Mouse (Mus musculus) CH12.LX (cell line): ENCODE measurements around the gene Rab11fip5. TPM values are rescaled to one million over a fixed set of nuclear protein-coding genes. Genes with fewer than 3 reads are reported as not detected.

Experiments used
- DNase-seq: peaks from one replicate; pipeline ENCODE4 v3.0.0-alpha.2; 2013; ENCODE audit errors: extremely low read depth
- H3K27ac ChIP-seq: 2 replicates; pipeline ENCODE4 v1.5.1; 2012; ENCODE audit warnings: low read depth, mild to moderate bottlenecking, control low read depth, moderate library complexity; ENCODE audit not compliant: insufficient read depth
- H3K27me3 ChIP-seq: replicated peaks from 2 replicates; pipeline ENCODE3; 2012; ENCODE audit warnings: inconsistent platforms
- H3K36me3 ChIP-seq, 2 experiments: replicated peaks in 1 of 2; 2 replicates each; pipeline versions ENCODE3 to v1.6.1; 2012; ENCODE audit warnings: inconsistent platforms in 1 of 2, low read length in 1 of 2, mild to moderate bottlenecking in 1 of 2, mixed read lengths in 1 of 2, moderate library complexity in 1 of 2; ENCODE audit not compliant: control insufficient read depth in 1 of 2, insufficient read depth in 1 of 2
- H3K4me1 ChIP-seq, 2 experiments: 2 replicates each; pipeline ENCODE4 v1.6.1; 2012; ENCODE audit warnings: inconsistent platforms in 1 of 2, moderate library complexity in 1 of 2; ENCODE audit not compliant: insufficient read depth in 2 of 2, control insufficient read depth in 1 of 2
- H3K4me2 ChIP-seq: 2 replicates; pipeline ENCODE4 v1.6.1; 2012; ENCODE audit warnings: low read depth, mild to moderate bottlenecking, control low read depth; ENCODE audit not compliant: poor library complexity, insufficient read depth, severe bottlenecking
- H3K4me3 ChIP-seq, 3 experiments: fragments of 150-350 bp in 1 of 3; sonication (generic) in 1 of 3; replicated peaks in 1 of 3; 2 replicates each; pipeline versions ENCODE3 to v1.5.1; 2011 to 2012; ENCODE audit warnings: low read depth in 2 of 3, low read length in 2 of 3, mild to moderate bottlenecking in 2 of 3, moderate library complexity in 2 of 3, control low read depth in 1 of 3, improper control_type of control experiment in 1 of 3, inconsistent platforms in 1 of 3, mixed read lengths in 1 of 3; ENCODE audit not compliant: poor library complexity in 1 of 3
- H3K79me2 ChIP-seq: replicated peaks from 2 replicates; pipeline ENCODE4 v1.6.1; 2012; ENCODE audit warnings: mild to moderate bottlenecking, moderate library complexity; ENCODE audit not compliant: control insufficient read depth, poor library complexity, insufficient read depth, severe bottlenecking; ENCODE audit errors: extremely low read depth
- H3K9ac ChIP-seq: 2 replicates; pipeline ENCODE4 v1.6.1; 2012; ENCODE audit warnings: low read depth, mild to moderate bottlenecking, control low read depth, moderate library complexity; ENCODE audit not compliant: insufficient read depth
- H3K9me3 ChIP-seq: replicated peaks from 2 replicates; pipeline ENCODE3; 2012; ENCODE audit warnings: low read length, inconsistent platforms, mixed read lengths
- E2F4 ChIP-seq: IDR thresholded peaks from 2 replicates; pipeline ENCODE4 v1.6.1; 2011; ENCODE audit warnings: low read depth, low read length, improper control_type of control experiment; ENCODE audit not compliant: insufficient replicate concordance
- ELF1 ChIP-seq: IDR thresholded peaks from 2 replicates; pipeline ENCODE4 v1.6.1; 2014; ENCODE audit warnings: low read depth, mild to moderate bottlenecking, inconsistent platforms, low read length, improper control_type of control experiment
- EP300 ChIP-seq: IDR thresholded peaks from 2 replicates; pipeline ENCODE4 v1.6.1; 2011; ENCODE audit warnings: low read length, improper control_type of control experiment
- ETS1 ChIP-seq: conservative IDR thresholded peaks from 2 replicates; pipeline ENCODE4 v1.6.1; 2012; ENCODE audit warnings: low read depth, mild to moderate bottlenecking, inconsistent platforms, low read length, improper control_type of control experiment, moderate library complexity
- IRF4 ChIP-seq: IDR thresholded peaks from 2 replicates; pipeline ENCODE4 v1.6.1; 2014; ENCODE audit warnings: low read depth, mild to moderate bottlenecking, inconsistent platforms, low read length, improper control_type of control experiment
- JUN ChIP-seq: IDR thresholded peaks from 2 replicates; pipeline ENCODE4 v1.6.1; 2011; ENCODE audit warnings: low read depth, mild to moderate bottlenecking, low read length, improper control_type of control experiment, moderate library complexity; ENCODE audit not compliant: insufficient read depth
- KAT2A ChIP-seq: IDR thresholded peaks from 2 replicates; pipeline ENCODE4 v1.6.1; 2012; ENCODE audit warnings: low read length, improper control_type of control experiment, inconsistent platforms; ENCODE audit not compliant: insufficient replicate concordance
- MAX ChIP-seq: IDR thresholded peaks from 2 replicates; pipeline ENCODE4 v1.6.1; 2011; ENCODE audit warnings: low read length, improper control_type of control experiment
- MAZ ChIP-seq: IDR thresholded peaks from 2 replicates; pipeline ENCODE4 v1.6.1; 2012; ENCODE audit warnings: low read depth, mild to moderate bottlenecking, inconsistent platforms, low read length, improper control_type of control experiment, moderate library complexity
- MEF2A ChIP-seq: IDR thresholded peaks from 2 replicates; pipeline ENCODE4 v1.6.1; 2014; ENCODE audit warnings: low read depth, mild to moderate bottlenecking, inconsistent platforms, low read length, improper control_type of control experiment, borderline replicate concordance
- NELFE ChIP-seq: IDR thresholded peaks from 2 replicates; pipeline ENCODE4 v1.6.1; 2011; ENCODE audit warnings: low read depth, low read length, improper control_type of control experiment
- POLR2A ChIP-seq: IDR thresholded peaks from 2 replicates; pipeline ENCODE4 v1.6.1; 2011; ENCODE audit warnings: low read depth, mild to moderate bottlenecking, improper control_type of control experiment, low read length
- SIN3A ChIP-seq: IDR thresholded peaks from 2 replicates; pipeline ENCODE4 v1.6.1; 2012; ENCODE audit warnings: low read length, improper control_type of control experiment, inconsistent platforms
- TBP ChIP-seq: conservative IDR thresholded peaks from 2 replicates; pipeline ENCODE4 v1.6.1; 2011; ENCODE audit warnings: low read depth, low read length, improper control_type of control experiment
- TCF12 ChIP-seq: IDR thresholded peaks from 2 replicates; pipeline ENCODE4 v1.6.1; 2014; ENCODE audit warnings: low read depth, mild to moderate bottlenecking, inconsistent platforms, low read length, improper control_type of control experiment
- UBTF ChIP-seq: IDR thresholded peaks from 2 replicates; pipeline ENCODE4 v1.6.1; 2012; ENCODE audit warnings: low read depth, mild to moderate bottlenecking, inconsistent platforms, low read length, improper control_type of control experiment, moderate library complexity
- USF1 ChIP-seq: IDR thresholded peaks from 2 replicates; pipeline ENCODE4 v1.6.1; 2014; ENCODE audit warnings: low read depth, mild to moderate bottlenecking, inconsistent platforms, low read length, improper control_type of control experiment
- ZNF384 ChIP-seq: IDR thresholded peaks from 2 replicates; pipeline ENCODE4 v1.6.1; 2012; ENCODE audit warnings: low read depth, low read length, improper control_type of control experiment, inconsistent platforms
- dilution Hi-C: fragments of 300-500 bp; cut with MboI; formaldehyde crosslinking; loops from 2 replicates; pipeline ENCODE4 v1.14.3; 2020; ENCODE audit warnings: low sequenced_read_pairs; ENCODE audit not compliant: extremely low pct_unique_long_range_greater_than_20kb, extremely low pct_ligation_motif_present
- in situ Hi-C: fragments of 300-500 bp; cut with MboI; formaldehyde crosslinking; loops from 3 replicates; pipeline ENCODE4 v1.14.3; 2019; ENCODE audit warnings: low sequenced_read_pairs, low pct_ligation_motif_present, low pct_unique_long_range_greater_than_20kb, mixed read lengths
- polyA plus RNA-seq: library from polyadenylated mRNA; unstranded; fragments of >175 nt; gene quantifications from 2 replicates; pipeline ENCODE4 v1.2.1, GENCODE M21; 2012; ENCODE audit warnings: low read depth; ENCODE audit not compliant: insufficient read length
- total RNA-seq, 2 experiments: library from RNA; depleted of rRNA; stranded (reverse); fragments of 300-350 nt in 1 of 2; fragments of >200 nt in 1 of 2; gene quantifications; 2 replicates each; pipeline ENCODE4 v1.2.3; 2012 to 2014

The Rab11fip5 gene
- total and polyA plus RNA-seq, 3 experiments: 0.13 to 0.30 (median 0.17) TPM

GRCm38 (mm10) chr6:85388608-85389007 lies 14.2 kb upstream of the Rab11fip5 start:
- Histone ChIP-seq H3K27me3 (peaks cover 51% of the 10 kb centered on the region), H3K36me3 (no peaks in the 10 kb centered on the region), H3K9me3 (peaks cover 3% of the 10 kb centered on the region), H3K9ac (no peak overlapping the region), H3K27ac (no peak overlapping the region), H3K4me1 (no peaks in the 10 kb centered on the region), H3K79me2 (no peaks in the 10 kb centered on the region), H3K4me3 (no peak overlapping the region), H3K4me2 (no peak overlapping the region)
- in situ Hi-C loops: loop anchor here (5.0 kb wide), 1 partner anchor 41 kb away; no protein-coding TSS in a partner anchor
- dilution Hi-C loops: no loop called here
- no peak for DNase-seq
- TF ChIP-seq USF1: no peak
- TF ChIP-seq JUN: no peak
- TF ChIP-seq MAX: no peak
- TF ChIP-seq TBP: no peak
- TF ChIP-seq MEF2A: no peak
- no peak for TF ChIP-seq MAZ
- no peak for TF ChIP-seq ELF1
- TF ChIP-seq NELFE: no peak

- peaks cover 38% of the 10 kb centered on the region for H3K27me3 ChIP-seq
- in situ Hi-C loops (no loop called here), dilution Hi-C loops (no loop called here)
- no peak overlapping the region for H3K27ac ChIP-seq
- no peak overlapping the region for H3K9ac ChIP-seq
- no peaks in the 10 kb centered on the region for H3K79me2 ChIP-seq
- peaks cover 3% of the 10 kb centered on the region for H3K9me3 ChIP-seq
- H3K4me2 ChIP-seq: no peak overlapping the region
- DNase-seq: no peak
- no peaks in the 10 kb centered on the region for H3K36me3 ChIP-seq
- no peak overlapping the region for H3K4me3 ChIP-seq
- no peak for TF ChIP-seq MEF2A
- no peak for TF ChIP-seq IRF4
- TF ChIP-seq UBTF: no peak
- TF ChIP-seq ETS1: no peak
- H3K4me1 ChIP-seq: peaks cover 0 to 13% of the 10 kb centered on the region in 2 experiments; a peak in 3 of 4 replicates
Measured at GRCm38 (mm10) chr6:85382791-85383190, 8.4 kb upstream of the Rab11fip5 start.

- Histone ChIP-seq H3K9ac (no peak overlapping the region), H3K9me3 (peaks cover 3% of the 10 kb centered on the region), H3K4me1 (peaks cover 0 to 13% of the 10 kb centered on the region in 2 experiments; a peak in 3 of 4 replicates), H3K27me3 (peaks cover 42% of the 10 kb centered on the region), H3K4me3 (no peak overlapping the region), H3K27ac (no peak overlapping the region), H3K36me3 (no peaks in the 10 kb centered on the region), H3K79me2 (no peaks in the 10 kb centered on the region), H3K4me2 (no peak overlapping the region)
- dilution Hi-C loops: no loop called here
- DNase-seq: no peak
- in situ Hi-C loops: no loop called here
- no peak for TF ChIP-seq SIN3A
- no peak for TF ChIP-seq EP300
- TF ChIP-seq POLR2A: no peak
- TF ChIP-seq KAT2A: no peak
- no peak for TF ChIP-seq ZNF384
- TF ChIP-seq MAZ: no peak
- no peak for TF ChIP-seq TCF12
- no peak for TF ChIP-seq JUN
- no peak for TF ChIP-seq E2F4
Measured at GRCm38 (mm10) chr6:85381648-85382020, 7.2 kb upstream of the Rab11fip5 start.
